Mouse (Mus musculus) thymus, postnatal 0 days (tissue): ENCODE data around the gene Ano6. TPM values are rescaled to one million over a fixed set of nuclear protein-coding genes. Genes with fewer than 3 reads are reported as not detected.

ENCODE experiments used
- DNase-seq: peaks from one replicate; pipeline ENCODE4 v3.0.0-alpha.2; 2015; ENCODE audit warnings: low spot score
- polyA plus RNA-seq: library from polyadenylated mRNA; unstranded; fragments of >200 nt; fragmentation: Nextera tagmentation; extraction: Ambion mirVana; gene quantifications from 2 replicates; pipeline ENCODE4 v1.2.1, GENCODE M21; 2015

Ano6 gene
- polyA plus RNA-seq: 97.9 and 104 TPM in 2 replicates

- DNase-seq: peak; percentile 98
Observed at GRCm38 (mm10) chr15:95790529-95791071, at the start of gene Ano6. TSS of gene Ano6 (plus strand) at chr15:95790843.

DNA sequence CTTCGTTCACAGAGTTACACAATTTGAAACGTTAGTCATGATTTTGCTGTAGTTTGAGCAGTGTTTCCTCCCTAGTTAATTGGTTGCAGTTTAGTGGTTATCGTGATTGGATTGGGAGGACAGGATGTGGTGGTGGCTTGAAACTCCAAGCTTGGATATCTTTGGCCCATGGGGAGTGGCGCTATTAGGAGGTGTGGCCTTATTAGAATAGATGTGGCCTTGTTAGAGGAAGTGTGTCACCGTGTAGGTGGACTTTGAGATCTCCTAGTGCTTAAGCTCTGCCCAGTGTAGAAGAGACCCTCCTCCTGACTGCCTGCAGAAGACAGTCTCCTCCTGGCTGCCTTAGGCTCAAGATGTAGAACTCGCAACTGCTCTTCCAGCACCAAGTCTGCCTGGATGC, 47.7 kb upstream of the Ano6 start:
- no peak for DNase-seq

DNA sequence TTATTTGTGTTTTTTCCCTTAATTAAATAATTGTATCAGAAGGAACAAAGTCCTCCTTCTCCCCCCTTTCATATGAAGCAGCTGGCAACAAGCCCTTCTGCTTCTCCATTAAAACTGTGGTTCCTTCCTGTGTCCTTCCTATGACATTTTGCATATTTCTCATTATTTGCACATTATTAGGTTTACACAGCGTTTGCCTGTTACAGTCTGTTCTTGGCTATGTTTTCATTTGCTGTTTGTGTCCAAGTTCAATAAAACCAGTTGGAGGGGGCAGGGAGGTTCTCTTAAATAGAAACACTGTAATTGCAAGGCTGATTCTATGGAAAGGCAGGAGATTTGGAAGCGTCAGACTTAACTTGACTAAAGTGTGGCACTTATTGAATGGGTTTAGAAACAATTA, 46.8 kb upstream of the Ano6 start:
- no peak for DNase-seq

GRCm38 (mm10) chr15:95745346-95746106, 45.1 kb upstream of the Ano6 start:
- no peak for DNase-seq

- no peak for DNase-seq
Observed at GRCm38 (mm10) chr15:95746513-95746912, 44.1 kb upstream of the Ano6 start.

GRCm38 (mm10) chr15:95746955-95747931, 43.4 kb upstream of the Ano6 start:
- DNase-seq: no peak

GRCm38 (mm10) chr15:95749216-95749615, 41.4 kb upstream of the Ano6 start:
- no peak for DNase-seq

- no peak for DNase-seq
Observed at GRCm38 (mm10) chr15:95750038-95750437, 40.6 kb upstream of the Ano6 start.

DNA sequence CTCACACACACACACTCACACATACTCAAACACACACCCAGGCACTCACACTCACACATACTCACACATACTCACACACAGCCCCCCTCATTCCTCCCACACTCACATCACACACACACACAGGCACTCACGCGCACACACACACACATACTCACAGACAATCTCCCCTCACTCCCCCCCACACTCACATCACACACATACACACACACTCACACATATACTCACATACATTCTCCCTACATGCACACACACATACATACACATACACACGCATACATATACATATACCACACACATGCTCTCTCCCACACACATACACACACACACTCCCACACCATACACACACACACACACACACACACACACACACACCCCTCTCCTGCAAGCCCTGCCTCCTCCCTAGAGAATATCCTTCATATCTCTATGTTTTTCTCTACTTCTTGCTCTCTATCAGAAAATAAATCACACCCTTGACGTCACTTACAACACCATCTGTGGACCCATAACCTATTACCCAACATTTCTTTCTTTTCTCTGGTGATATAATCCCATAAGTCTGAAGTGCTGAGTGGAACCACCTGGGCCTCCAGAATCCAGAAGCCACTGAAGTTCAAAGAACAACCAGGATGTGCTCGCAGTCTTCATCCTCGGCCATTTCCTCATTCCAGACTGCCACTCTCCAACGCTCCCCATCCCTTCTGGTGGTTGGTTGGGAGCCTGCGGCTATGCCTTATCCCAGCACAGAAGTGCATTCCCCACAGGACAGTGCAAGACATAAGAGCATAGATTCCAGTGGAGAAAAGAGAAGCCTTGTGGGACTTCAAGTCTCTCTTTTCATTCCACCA, 38.6 kb upstream of the Ano6 start:
- DNase-seq: no peak

- DNase-seq: peak; percentile 67
Observed at GRCm38 (mm10) chr15:95752677-95753019, 38.0 kb upstream of the Ano6 start.

- DNase-seq: no peak
Observed at GRCm38 (mm10) chr15:95753031-95753430, 37.6 kb upstream of the Ano6 start.

GRCm38 (mm10) chr15:95757169-95757568, 33.5 kb upstream of the Ano6 start:
- peak; percentile 92 for DNase-seq

- peak; percentile 43 for DNase-seq
Observed at GRCm38 (mm10) chr15:95758069-95758468, 32.6 kb upstream of the Ano6 start.

- peak; percentile 62 for DNase-seq
Observed at GRCm38 (mm10) chr15:95758696-95759434, 31.8 kb upstream of the Ano6 start.

GRCm38 (mm10) chr15:95759857-95760256, 30.8 kb upstream of the Ano6 start:
- DNase-seq: no peak

DNA sequence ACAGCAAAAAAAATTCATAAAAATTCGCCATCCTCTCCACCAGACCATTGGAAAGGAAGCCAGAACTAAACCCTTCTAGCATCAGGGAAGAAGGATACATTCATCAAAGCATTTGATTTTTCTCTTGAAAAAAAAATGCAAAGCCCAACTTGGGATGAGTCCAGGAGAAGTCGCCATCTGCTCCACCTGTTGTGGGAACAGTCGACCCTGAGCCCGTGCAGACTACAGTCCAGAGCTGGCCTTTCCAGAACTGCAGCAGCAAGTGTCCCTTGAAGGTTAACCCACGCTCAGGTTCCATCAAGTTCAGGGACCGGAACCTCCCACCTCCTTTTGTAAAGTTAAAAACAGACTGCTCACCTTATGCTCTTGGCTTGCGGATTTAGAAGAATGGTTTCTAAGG, 29.2 kb upstream of the Ano6 start:
- no peak for DNase-seq

DNA sequence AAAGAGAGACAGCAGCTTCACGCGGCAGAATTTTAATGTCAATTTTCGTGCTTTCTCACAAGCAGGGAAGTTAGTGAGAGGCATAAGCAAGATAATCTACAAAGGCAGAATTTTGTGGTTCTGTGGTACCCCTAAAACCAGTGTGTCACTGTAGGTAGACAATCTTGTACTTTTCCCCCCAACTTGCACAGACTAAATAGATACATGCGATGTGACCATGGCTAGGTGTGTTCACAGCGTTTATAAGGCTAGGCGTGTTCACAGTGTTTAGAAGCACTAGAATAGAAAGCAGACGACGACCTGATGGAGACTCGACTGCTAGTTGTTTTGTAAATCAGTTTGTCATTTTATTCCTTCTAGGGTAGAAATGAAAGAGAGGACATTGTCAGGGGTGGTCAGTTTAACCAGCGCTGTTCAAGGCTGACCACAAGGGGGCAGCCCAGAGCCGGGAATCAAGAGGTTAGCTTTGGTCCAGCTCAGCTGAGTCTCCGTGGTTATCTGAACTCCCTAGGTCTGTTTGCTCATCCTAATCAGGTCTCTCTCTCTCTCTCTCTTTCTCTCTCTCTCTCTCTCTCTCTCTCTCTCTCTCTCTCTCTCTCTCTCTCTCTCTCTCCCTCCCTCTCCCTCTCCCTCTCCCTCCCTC, 27.9 kb upstream of the Ano6 start:
- DNase-seq: peak; percentile 62

GRCm38 (mm10) chr15:95763464-95763863, 27.2 kb upstream of the Ano6 start:
- DNase-seq: no peak

GRCm38 (mm10) chr15:95765271-95765670, 25.4 kb upstream of the Ano6 start:
- no peak for DNase-seq

DNA sequence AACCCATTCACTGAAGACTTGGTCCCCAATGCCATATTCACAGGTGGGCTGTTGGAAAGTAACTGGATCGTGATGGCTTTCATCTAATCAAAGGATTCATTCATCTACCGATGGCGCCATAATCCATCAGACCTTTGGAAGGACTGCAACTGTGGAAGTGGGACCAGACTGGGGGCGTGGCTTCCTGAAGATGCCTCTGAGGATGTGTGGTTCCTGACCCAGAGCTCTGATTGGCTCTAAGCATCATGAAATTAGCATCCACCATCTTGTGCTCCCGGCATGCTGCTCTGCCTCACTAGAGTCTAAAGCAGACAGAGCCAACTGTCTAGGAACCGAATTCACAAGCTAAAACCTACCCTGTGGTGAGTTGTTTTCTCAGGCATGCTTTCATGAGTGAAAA, 24.7 kb upstream of the Ano6 start:
- no peak for DNase-seq
